Mouse (Mus musculus) adrenal gland, adult 18-20 months (tissue): ENCODE measurements at regions not wholly inside any gene's neighbourhood (a gene's known extent, or its start where the extent isn't known, plus 50 kb on each side); places are given as distances from the start of the nearest gene placed in this dataset.

ENCODE experiments used
- DNase-seq, 2 experiments: peaks; one replicate each; pipeline ENCODE4 v3.0.0; 2021 to 2022; ENCODE audit warnings: low spot score in 2 of 2

DNA sequence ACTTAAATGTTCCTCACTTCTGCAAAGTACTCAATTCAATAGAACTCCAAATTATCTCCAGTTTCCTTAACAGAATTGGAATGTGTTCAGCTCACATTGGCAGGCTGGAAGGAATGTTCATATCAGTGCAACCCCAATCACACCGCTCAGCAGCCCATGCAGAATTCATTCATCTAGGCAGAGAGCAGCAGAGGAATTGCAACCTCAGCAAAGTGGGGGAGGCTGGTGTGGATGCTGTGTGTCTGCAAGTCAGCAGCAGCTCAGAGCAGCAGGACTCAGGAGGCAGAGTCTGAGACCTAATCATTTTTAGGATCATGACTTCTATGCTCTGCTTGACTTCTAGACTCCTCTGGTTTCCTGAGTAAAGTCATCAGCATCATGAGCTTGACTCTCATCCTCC is 100.7 kb upstream of the Chrna7 start:
- DNase-seq, result no peak

DNA sequence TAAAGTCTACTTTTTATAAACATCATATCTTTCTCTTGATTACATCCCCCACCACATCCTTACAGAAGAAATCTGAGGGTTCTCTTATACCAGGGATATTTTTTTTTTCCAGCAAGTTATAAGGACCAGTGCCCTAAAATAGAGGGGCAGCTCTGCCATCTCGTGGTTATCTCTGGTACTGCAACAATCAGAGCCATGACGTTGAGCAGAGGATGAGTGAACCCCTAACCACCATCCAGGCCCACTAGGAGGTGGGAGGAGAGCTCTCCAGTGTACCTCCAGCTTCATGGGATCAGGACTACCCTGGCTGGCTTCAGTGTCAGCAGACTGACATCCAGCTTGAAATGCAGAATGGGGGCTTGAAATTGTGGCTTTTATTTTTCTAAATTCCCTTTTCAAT is 107.2 kb upstream of the Chrna7 start:
- DNase-seq, result peak; percentile 42 to 59

DNA sequence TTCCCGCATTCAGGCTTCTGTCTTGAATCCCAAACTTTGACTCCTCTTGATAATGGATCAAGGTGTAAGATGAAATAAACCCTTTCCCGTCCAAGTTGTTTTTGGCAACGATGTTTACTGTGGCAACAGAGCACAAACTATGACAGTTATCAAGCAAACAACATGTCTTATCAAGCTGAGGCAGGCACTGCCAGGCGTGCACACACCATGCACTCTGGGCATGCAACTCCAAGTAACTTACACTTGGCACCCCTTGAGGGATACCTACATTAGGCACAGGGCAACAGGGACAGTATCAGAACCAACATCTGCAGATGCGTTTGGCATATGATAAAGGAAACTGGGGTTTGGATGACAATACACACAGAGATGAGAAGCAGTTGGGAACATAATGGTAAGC is 108.8 kb upstream of the Chrna7 start:
- DNase-seq, result no peak

DNA sequence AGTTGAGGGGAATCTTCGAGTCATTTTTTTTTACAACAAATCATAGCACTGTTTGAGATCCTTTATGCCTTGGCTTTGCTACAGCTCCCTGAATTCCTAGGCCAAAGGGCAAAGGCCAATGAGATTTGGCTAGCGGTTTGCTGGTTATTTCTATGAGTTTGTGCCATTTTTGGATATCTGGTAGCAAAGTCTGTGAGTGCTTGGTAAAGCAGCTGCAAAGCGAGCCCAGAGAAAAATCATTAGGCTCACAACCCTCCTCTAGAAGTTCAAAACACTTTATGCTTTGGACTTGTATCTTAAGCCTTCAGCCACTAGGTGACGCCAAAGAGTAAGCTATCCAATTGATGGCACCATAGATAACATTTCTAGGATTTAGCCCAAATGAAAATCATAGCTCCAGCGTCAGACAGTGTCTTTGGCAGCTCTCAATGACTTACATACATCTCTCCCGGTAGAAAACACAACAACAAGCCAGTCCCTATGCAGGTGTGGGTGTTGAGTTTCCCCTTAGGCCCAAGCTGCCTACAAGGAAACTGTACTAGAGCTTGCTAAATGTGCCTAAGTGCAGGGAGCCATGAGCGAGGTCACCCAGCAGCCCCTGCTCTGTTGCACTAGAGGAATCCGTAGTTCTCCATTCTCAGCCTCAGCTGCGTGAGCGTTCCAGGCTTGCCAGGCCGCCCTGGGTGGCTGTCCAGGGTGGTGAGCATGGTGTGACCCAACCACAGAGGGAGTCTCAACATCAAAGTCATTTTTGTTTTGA is 109.8 kb upstream of the Chrna7 start:
- DNase-seq, result peak; percentile 26 to 29

DNA sequence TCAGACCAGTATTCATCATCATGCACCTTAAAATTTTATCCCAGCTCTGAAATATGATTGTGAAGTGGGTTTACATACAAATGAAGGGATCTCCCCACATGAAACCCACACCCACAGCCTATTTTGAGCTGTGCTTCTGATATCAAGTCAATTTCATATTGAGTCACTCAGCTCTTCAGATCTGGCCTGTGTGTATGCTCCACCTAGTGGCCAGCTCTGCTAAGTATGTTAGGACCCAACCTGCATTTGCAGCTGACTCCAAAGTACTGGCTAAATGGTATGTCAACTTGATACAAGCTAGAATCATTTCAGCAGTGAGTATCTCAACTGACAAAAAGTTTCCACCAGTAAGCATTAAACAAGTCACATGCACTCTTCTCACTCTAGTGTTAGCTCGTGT is 109.4 kb upstream of the Otud7a start:
- peak; percentile 18 to 28 for DNase-seq

DNA sequence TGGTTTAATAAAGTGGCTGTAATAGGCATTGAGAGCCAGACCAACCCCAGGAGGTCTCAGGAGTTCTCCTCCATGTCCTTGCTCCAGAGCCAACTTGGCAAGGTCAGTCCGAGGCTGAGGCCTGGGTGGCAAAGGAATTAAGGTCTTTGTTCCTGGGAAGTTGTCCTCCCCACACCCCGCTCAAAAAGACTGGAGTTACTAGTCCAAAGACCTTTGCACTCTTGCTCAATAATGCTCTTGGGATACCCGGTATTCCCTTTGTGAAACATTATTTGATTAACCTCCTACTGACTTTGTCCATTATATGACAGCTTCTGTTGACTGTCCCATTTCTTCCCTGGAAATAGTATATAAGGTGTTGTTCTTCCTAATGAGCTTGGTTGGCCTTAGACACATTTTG is 108.5 kb upstream of the Otud7a start:
- DNase-seq, result no peak

DNA sequence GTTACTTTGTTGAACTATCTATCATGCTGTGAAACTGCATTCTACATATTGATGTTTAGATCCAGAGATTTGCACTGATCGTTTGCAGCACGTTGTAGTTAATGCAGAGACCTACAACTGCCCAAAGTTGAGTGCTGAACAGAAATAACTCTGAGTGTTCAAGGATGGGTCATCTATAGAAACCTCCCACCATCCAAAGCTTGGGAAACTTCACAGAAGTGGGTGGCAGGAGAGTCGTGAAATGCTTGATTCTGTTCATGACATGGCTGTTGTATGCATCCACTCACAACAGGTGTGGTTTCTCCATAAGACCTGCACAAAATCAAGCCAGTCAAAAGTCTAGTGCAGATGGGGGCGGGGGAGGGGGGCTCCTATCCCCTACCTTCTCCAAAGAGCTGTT is 102.8 kb upstream of the Otud7a start:
- no peak for DNase-seq

DNA sequence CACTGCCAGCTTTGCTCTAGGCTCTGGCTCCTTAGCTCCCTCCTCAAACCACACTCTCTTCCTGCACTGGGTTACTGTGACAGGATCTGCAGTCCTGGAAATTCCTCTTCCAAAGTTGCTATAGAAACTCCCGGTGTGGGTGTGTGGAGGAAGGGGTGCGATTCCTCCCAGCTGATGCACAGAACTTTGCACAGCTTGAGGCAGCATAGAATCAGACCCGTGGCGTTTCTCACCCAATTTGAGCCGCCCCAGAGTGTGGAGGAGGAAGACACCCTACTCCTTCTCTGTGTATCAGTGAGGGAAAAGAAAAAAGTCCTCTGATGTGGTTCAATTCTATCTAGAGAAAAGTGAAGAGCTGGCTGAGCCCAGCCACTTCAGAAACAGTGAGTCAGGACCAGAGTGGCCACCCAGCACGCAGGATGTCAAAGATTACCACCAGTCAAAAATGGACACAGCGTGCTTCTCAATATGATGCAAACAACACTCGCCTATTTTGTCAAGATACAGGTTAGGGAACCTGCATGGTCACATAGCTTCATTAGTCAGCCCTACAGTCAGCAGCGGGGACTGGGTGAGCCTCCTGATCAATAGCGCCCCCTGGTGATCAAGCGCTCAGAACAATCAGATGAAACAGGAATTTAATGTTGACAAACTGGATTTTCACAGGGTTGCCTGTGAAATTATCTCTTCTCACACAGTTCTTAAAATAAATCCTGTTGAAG is 98.7 kb upstream of the Otud7a start:
- peak; percentile 35 to 45 for DNase-seq

DNA sequence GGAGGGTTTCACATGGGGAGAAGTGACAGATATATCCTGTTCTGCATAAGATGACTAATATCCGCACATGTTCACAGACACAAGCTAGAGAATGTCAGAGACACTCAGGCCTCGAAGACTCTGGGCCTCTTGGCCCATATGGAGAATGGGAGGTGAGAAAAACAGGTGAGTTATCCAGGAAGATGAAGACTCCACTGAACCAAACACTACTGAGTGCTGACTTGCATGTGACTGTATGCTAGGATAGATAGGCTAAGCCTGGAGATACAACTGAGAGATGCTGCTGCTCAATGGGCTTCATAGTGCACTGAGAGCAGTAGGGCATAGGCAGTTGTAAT is 98.2 kb upstream of the Otud7a start:
- no peak for DNase-seq
